Mouse (Mus musculus) liver, adult 2 months (tissue): ENCODE data around the gene Snrnp200. TPM values are rescaled to one million over a fixed set of nuclear protein-coding genes. Genes with fewer than 3 reads are reported as not detected.

Experiments
- DNase-seq: peaks from one replicate; pipeline ENCODE4 v3.0.0-alpha.2; 2011; ENCODE audit warnings: low read depth, low spot score; ENCODE audit errors: extremely low read depth
- H3K27ac ChIP-seq: fragments of 200-500 bp; replicated peaks from 2 replicates; pipeline ENCODE4 v1.5.1; 2012; ENCODE audit warnings: low read depth, mild to moderate bottlenecking, control low read depth, inconsistent platforms, low read length; ENCODE audit not compliant: insufficient read depth
- H3K27me3 ChIP-seq: fragments of 200-500 bp; 2 replicates; pipeline ENCODE4 v1.6.1; 2012; ENCODE audit warnings: mild to moderate bottlenecking, moderate library complexity, low read length, inconsistent platforms; ENCODE audit not compliant: control insufficient read depth, insufficient read depth
- H3K36me3 ChIP-seq: fragments of 200-500 bp; 2 replicates; pipeline ENCODE4 v1.6.1; 2012; ENCODE audit warnings: low read length, inconsistent platforms; ENCODE audit not compliant: control insufficient read depth, insufficient read depth
- H3K4me1 ChIP-seq: fragments of 200-500 bp; 2 replicates; pipeline ENCODE4 v1.6.1; 2011; ENCODE audit warnings: low read length; ENCODE audit not compliant: control insufficient read depth, insufficient read depth
- H3K4me3 ChIP-seq: fragments of 200-500 bp; 2 replicates; pipeline ENCODE4 v1.5.1; 2011; ENCODE audit warnings: low read depth, mild to moderate bottlenecking, control low read depth, low read length, moderate library complexity; ENCODE audit not compliant: insufficient read depth
- H3K79me2 ChIP-seq: fragments of 200-500 bp; 2 replicates; pipeline ENCODE4 v1.6.1; 2012; ENCODE audit warnings: inconsistent platforms, mild to moderate bottlenecking, low read length, moderate library complexity; ENCODE audit not compliant: control insufficient read depth, insufficient read depth
- H3K9ac ChIP-seq: fragments of 200-500 bp; 2 replicates; pipeline ENCODE4 v1.6.1; 2012; ENCODE audit warnings: low read depth, mild to moderate bottlenecking, control low read depth, inconsistent platforms, low read length
- CTCF ChIP-seq: fragments of 200-500 bp; IDR thresholded peaks from 2 replicates; pipeline ENCODE4 v1.5.1; 2011; ENCODE audit warnings: low read depth, low read length, control low read depth
- POLR2A ChIP-seq: fragments of 200-500 bp; IDR thresholded peaks from 2 replicates; pipeline ENCODE4 v1.6.1; 2011; ENCODE audit warnings: low read length, control low read depth; ENCODE audit not compliant: insufficient read depth; ENCODE audit errors: extremely low read depth
- WGBS: fragments of 180-500 bp; shearing (Covaris S2); methylation state at CpG from one replicate; pipeline ENCODE4 v1.1.7; 2018; 5-methylcytosine and 5-hydroxymethylcytosine counted together
- polyA plus RNA-seq: library from polyadenylated mRNA; depleted of rRNA; stranded (reverse); fragments of >200 nt; gene quantifications from 2 replicates; pipeline ENCODE4 v1.2.3, GENCODE M21; 2012
- total RNA-seq: library from RNA; depleted of rRNA; stranded (reverse); fragments of >200 nt; gene quantifications from 2 replicates; pipeline ENCODE4 v1.2.3, GENCODE M21; 2014

The Snrnp200 gene
- total and polyA plus RNA-seq, 2 experiments = 28.0 to 52.3 TPM

DNA sequence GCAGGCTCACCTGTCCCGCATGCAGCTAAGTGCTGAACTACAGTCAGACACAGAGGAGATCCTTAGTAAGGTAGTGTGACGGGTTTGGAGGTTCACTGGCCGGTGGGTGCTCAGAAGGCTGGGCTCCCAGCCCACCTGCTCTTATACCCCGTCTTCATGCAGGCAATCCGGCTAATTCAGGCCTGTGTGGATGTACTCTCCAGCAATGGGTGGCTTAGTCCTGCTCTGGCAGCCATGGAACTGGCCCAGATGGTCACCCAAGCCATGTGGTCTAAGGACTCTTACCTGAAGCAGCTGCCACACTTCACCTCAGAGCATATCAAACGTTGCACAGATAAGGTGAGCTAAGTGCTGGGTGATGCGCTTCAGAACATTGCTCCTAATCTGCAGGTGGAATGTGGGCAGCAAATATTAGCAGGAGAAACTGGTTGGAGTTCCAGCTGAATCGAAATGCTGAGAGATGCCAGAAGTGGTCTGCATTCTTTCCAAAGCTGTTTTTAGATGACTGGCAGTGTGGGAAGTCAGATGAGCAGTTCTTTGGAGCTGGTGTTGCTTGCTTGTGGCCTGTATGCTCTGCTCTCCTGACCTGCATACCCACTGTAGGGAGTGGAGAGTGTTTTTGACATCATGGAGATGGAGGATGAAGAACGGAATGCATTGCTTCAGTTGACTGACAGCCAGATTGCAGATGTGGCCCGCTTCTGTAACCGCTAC, 29.9 kb downstream of the Snrnp200 start:
- no peak for DNase-seq
- WGBS = 93% methylated on average over 11 of the region's 11 CpGs
- TF ChIP-seq CTCF (no peak), POLR2A (no peak)

GRCm38 (mm10) chr2:127240065-127240464, 31.9 kb downstream of the Snrnp200 start:
- 76% methylated on average over 2 of the region's 2 CpGs for WGBS
- TF ChIP-seq POLR2A = no peak
- TF ChIP-seq CTCF = no peak
- H3K36me3 ChIP-seq = peaks cover 67% of the 10 kb centered on the region
- no peaks in the 10 kb centered on the region for H3K4me1 ChIP-seq
- no peaks in the 10 kb centered on the region for H3K27me3 ChIP-seq
- no peak overlapping the region for H3K9ac ChIP-seq
- H3K27ac ChIP-seq = no peak overlapping the region
- DNase-seq = peak; percentile 14
- no peak overlapping the region for H3K4me3 ChIP-seq
- no peaks in the 10 kb centered on the region for H3K79me2 ChIP-seq

More for the DNA sequence above, 29.9 kb downstream of the Snrnp200 start:
- Histone ChIP-seq H3K4me1 (no peaks in the 10 kb centered on the region), H3K27me3 (no peaks in the 10 kb centered on the region), H3K4me3 (no peak overlapping the region), H3K27ac (no peak overlapping the region), H3K9ac (no peak overlapping the region), H3K79me2 (no peaks in the 10 kb centered on the region), H3K36me3 (peaks cover 71% of the 10 kb centered on the region)

- under 1% methylated on average over 53 of the region's 53 CpGs for WGBS
- peak within 1 kb of the TSS; percentile 85 for H3K4me3 ChIP-seq
- DNase-seq = peak; percentile 98
- H3K79me2 ChIP-seq = peaks cover 21% of the 10 kb centered on the region
- peak within 1 kb of the TSS; percentile 39 for H3K27ac ChIP-seq
- peaks cover 19% of the 10 kb centered on the region for H3K36me3 ChIP-seq
- H3K4me1 ChIP-seq = peaks cover 12% of the 10 kb centered on the region
- no peaks in the 10 kb centered on the region for H3K27me3 ChIP-seq
- H3K9ac ChIP-seq = peak within 1 kb of the TSS; percentile 83
- TF ChIP-seq CTCF (no peak), POLR2A (peak; percentile 67)
Observed at GRCm38 (mm10) chr2:127247592-127248333, 39.6 kb downstream of the Snrnp200 start, which contains the start of the genes Ciao1 and Tmem127. TSS of gene Ciao1 (minus strand) at chr2:127247816. TSS of gene Tmem127 (plus strand) at chr2:127247908.

GRCm38 (mm10) chr2:127248334-127249004, 40.3 kb downstream of the Snrnp200 start:
- Histone ChIP-seq H3K79me2 (peaks cover 22% of the 10 kb centered on the region), H3K4me3 (peak overlapping the region; percentile 85), H3K27ac (no peak overlapping the region), H3K9ac (peak overlapping the region; percentile 83), H3K27me3 (no peaks in the 10 kb centered on the region), H3K36me3 (peaks cover 16% of the 10 kb centered on the region), H3K4me1 (peaks cover 12% of the 10 kb centered on the region)
- WGBS = under 1% methylated on average over 39 of the region's 39 CpGs
- TF ChIP-seq CTCF (no peak), POLR2A (no peak)
- DNase-seq = no peak

DNA sequence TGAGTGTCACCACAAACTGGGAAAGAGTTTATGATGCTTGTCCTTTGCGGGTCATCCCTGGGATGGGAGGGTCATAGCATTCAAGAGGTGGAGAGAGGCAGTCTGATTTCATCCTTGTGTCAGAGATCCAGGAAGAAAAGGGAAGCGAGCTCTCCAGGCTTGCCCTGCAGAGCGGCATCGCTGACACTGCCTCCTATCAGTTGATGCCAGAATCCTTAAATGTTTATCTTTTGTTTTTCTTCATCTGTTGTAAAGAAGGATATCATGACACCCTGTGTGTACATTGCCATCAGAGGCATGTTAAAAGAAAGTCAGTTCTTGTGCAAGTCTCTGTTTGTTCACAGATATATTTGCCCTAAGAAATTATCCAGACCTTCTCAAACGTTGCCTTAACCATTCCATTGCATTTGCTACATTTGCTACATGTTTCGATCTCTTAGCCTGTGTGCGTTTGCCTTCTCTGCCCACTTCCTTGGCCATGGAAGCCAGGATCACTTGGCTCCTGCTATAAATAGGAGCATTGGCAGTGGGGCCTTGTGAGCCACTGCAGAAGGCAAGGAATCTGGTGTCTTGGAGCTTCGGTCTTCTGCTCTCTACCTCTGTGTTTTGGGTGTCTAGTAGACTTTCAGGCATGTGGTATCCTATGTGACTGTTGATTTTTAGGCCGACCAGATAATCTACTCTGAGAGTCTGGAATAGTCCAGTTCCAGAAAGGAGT, 42.3 kb downstream of the Snrnp200 start:
- Histone ChIP-seq H3K4me3 (no peak overlapping the region), H3K36me3 (peaks cover 7% of the 10 kb centered on the region), H3K27ac (no peak overlapping the region), H3K9ac (no peak overlapping the region), H3K79me2 (peaks cover 25% of the 10 kb centered on the region), H3K27me3 (no peaks in the 10 kb centered on the region), H3K4me1 (peaks cover 21% of the 10 kb centered on the region)
- no peak for DNase-seq
- WGBS = 80% methylated on average over 9 of the region's 9 CpGs
- no peak for TF ChIP-seq POLR2A
- no peak for TF ChIP-seq CTCF
